Mouse (Mus musculus): Measurements from ENCODE around the gene Serpinb1a.

DNA sequence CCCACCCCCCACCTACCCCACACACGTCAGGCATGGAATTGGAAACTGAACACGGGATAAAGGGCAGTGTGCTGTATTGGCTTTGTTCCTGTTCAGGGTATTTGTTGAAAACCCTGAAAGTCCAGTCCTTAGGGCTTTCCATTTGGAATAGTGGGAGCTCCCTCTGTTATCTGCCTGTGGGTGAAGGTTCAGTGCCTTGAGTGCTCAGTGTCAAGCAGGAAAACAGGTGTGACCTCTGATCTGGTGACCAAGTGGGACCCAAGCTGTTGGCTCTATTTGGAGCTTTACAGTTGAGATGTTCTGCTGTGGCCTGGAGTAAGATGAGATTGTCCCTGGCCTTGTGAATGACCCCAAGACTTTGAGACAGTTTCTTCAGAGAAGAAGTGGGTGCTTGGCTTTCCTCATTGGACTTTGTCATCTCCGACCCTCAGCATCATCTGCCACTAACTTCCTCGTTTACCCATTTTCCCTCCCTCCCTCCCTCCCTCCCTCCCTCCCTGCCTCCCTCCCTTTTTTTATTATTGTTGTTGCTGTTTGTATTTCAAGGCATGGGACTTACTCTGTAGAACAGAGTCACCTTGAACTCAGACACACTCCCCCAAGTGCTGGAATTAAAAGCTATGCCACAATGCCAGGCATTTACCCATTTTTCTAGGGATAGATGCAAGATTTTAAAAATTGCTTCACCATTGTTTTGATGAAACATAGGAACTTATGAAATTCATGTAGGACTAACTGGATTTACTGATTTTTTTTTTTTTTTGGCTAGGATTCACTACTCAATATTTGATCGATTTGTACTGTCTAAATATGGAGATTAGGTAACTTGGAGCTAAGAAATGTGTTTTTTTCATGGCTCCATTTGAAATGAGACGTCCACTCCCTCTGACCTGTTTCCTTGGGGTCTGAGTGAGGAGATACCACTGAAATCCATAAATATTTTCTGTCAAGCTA lies 26.3 kb downstream of the Serpinb1a start:
- TF ChIP-seq GATA1 (IDR thresholded peaks at IDR 0.05; ENCODE audit: low read length) (no peak), TAL1 (IDR thresholded peaks at IDR 0.05; ENCODE audit: low read length) (no peak)
